ENCODE assay signal across 13 mouse cellular contexts in the genomic region with DNA sequence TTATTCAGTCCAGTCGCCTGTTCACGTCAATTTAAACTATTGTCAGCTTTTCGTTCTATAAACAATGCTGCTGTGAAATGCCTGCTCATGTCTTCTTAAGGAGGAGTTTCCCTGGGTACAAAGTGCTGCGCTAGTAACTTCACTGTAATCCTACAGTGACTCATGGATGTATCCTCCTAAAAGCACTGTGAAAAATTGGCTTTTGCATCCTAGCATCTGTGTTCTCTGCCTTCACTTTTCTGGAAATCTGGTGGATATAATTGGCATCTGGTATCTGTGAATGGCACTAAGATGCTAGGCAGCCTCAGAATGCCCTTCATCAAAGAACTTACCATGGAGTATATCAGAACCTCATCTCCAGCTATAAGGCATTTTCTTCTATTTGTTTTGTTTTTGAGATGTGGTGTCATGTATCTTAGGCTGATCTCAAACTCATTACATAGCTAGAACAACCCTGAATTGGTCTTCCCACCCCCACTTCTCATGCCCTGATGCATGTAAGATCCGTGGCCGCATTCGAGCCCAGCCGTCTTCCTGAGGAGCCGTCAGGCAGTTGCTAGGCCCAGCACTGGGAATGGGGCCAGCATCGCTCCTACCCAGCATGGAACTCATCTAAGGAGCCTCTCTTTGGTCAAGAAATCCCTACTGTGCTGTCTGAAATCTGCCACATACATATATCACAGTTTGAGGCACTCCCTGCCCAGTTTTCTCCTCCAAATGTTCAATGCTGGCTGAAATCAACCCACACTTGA. TPM values are rescaled to one million over a fixed set of nuclear protein-coding genes. Genes with fewer than 3 reads are reported as not detected.
A peak's percentile ranks its signal among the peaks of the same experiment; 100 is the strongest.
DNase-seq lines count a peak whose midpoint lies in the region; ATAC-seq and TF ChIP-seq lines count a peak whose summit lies in the region.
"Had no signal": no experiment of that assay in that cellular context is flagged by ENCODE, and none has a peak within 500 bp of the region (broad histone marks: within the 10 kb centered on the region; RNA-seq: fewer than 3 reads in every experiment).

No protein-coding gene starts in this region.

- 0 out of 2 replicates have a peak, but pooled peaks have one; percentile 69 for ATAC-seq in hindbrain, postnatal 0 days
- no peak for ATAC-seq in hindbrain, embryonic 14.5 days (ENCODE audit: low FRiP score)

- no peak for TF ChIP-seq CTCF in hindbrain, postnatal 0 days (IDR thresholded peaks at IDR 0.05; ENCODE audit: low read depth)
- TF ChIP-seq CTCF in embryonic fibroblast, embryonic 13.5 days (IDR thresholded peaks at IDR 0.05; ENCODE audit: borderline replicate concordance, insufficient read depth, low read length), result no peak

- H3K4me1 ChIP-seq in hindbrain, postnatal 0 days (ENCODE audit: insufficient read depth, low read length), result peaks cover 6% of the 10 kb centered on the region; the same call in 1 of the 2 replicates
- H3K4me1 ChIP-seq in hindbrain, embryonic 14.5 days (replicated peaks; ENCODE audit: control insufficient read depth, insufficient read depth, low read length), result no peaks in the 10 kb centered on the region
- H3K4me1 ChIP-seq in embryonic fibroblast, embryonic 13.5 days (ENCODE audit: control insufficient read depth, insufficient read depth, low read length), result peaks cover 33% of the 10 kb centered on the region

- no peaks in the 10 kb centered on the region for H3K36me3 ChIP-seq in hindbrain, postnatal 0 days (ENCODE audit: insufficient read depth, low read length)
- no peaks in the 10 kb centered on the region for H3K36me3 ChIP-seq in hindbrain, embryonic 14.5 days (replicated peaks; ENCODE audit: control insufficient read depth, insufficient read depth)
- H3K36me3 ChIP-seq: neural tube, embryonic 13.5 days had no signal

- TF ChIP-seq POLR2A in embryonic fibroblast, embryonic 13.5 days (IDR thresholded peaks at IDR 0.05; ENCODE audit: low read depth, low read length), result no peak

- 0 out of 2 replicates have a peak overlapping the region, but pooled peaks have one; percentile 5 for H3K27ac ChIP-seq in hindbrain, postnatal 0 days
- no peak overlapping the region for H3K27ac ChIP-seq in hindbrain, embryonic 14.5 days
- H3K27ac ChIP-seq in embryonic fibroblast, embryonic 13.5 days (ENCODE audit: insufficient read depth, low read length), result peak overlapping the region; percentile 42; the same call in 1 of the 2 replicates
- H3K27ac ChIP-seq: liver, embryonic 14.5 days; neural tube, embryonic 13.5 days had no signal

- no peak overlapping the region for H3K4me2 ChIP-seq in hindbrain, postnatal 0 days (ENCODE audit: low read depth, low read length)
- no peak overlapping the region for H3K4me2 ChIP-seq in hindbrain, embryonic 14.5 days (replicated peaks)
- H3K4me2 ChIP-seq: neural tube, embryonic 13.5 days had no signal

- DNase-seq in hindbrain, postnatal 0 days (ENCODE audit: low spot score), result peak; percentile 57
- DNase-seq in hindbrain, embryonic 14.5 days (ENCODE audit: low spot score), result no peak
- DNase-seq in layer of hippocampus, adult 8-10 months (ENCODE audit: low spot score in 2 of 2), result peak; percentile 43 to 59
- peak; percentile 41 to 50 for DNase-seq in right cerebral cortex, adult 2 months (ENCODE audit: low spot score in 2 of 2)
- DNase-seq in Muller cell, postnatal 12 days (ENCODE audit: inconsistent ontology term), result no peak
- no peak for DNase-seq in thymus, postnatal 4 days
- DNase-seq: cerebellum, adult 8-10 months; heart, postnatal 14 days; kidney, adult 11 months had no signal

- no peaks in the 10 kb centered on the region for H3K27me3 ChIP-seq in hindbrain, postnatal 0 days (ENCODE audit: insufficient read depth, low read length)
- H3K27me3 ChIP-seq in hindbrain, embryonic 14.5 days (ENCODE audit: control insufficient read depth, insufficient read depth, low read length), result no peaks in the 10 kb centered on the region
- H3K27me3 ChIP-seq: CH12.LX; neural tube, embryonic 13.5 days had no signal

- 56% methylated on average over 10 of the region's 10 CpGs for WGBS in hindbrain, postnatal 0 days
- 78% methylated on average over 10 of the region's 10 CpGs for WGBS in hindbrain, embryonic 14.5 days

- no peaks in the 10 kb centered on the region for H3K9me3 ChIP-seq in hindbrain, postnatal 0 days (ENCODE audit: low read length)
- no peaks in the 10 kb centered on the region for H3K9me3 ChIP-seq in hindbrain, embryonic 14.5 days (ENCODE audit: control insufficient read depth, low read length)
- H3K9me3 ChIP-seq: neural tube, embryonic 13.5 days had no signal

- no peak overlapping the region for H3K4me3 ChIP-seq in hindbrain, postnatal 0 days (ENCODE audit: low read length)
- no peak overlapping the region for H3K4me3 ChIP-seq in hindbrain, embryonic 14.5 days (replicated peaks; ENCODE audit: low read length)
- H3K4me3 ChIP-seq in embryonic fibroblast, embryonic 13.5 days (ENCODE audit: insufficient read depth, low read length), result no peak overlapping the region
- H3K4me3 ChIP-seq: neural tube, embryonic 13.5 days had no signal

- H3K9ac ChIP-seq in hindbrain, postnatal 0 days (replicated peaks; ENCODE audit: low read length), result no peak overlapping the region
- no peak overlapping the region for H3K9ac ChIP-seq in hindbrain, embryonic 14.5 days
- H3K9ac ChIP-seq: liver, embryonic 14.5 days; neural tube, embryonic 13.5 days had no signal

RNA-seq across cellular contexts. Expression of gene Rwdd2a, which starts 56.1 kb away (rescaled TPM):
- total RNA-seq in hindbrain, postnatal 0 days (2014; rRNA removed), result 35.4 and 41.3 TPM in 2 replicates
- 79.2 and 82.4 TPM in 2 replicates for polyA plus RNA-seq in hindbrain, postnatal 0 days (2015; fragmentation: Nextera tagmentation; extraction: Ambion mirVana)
- 26.6 and 31.7 TPM in 2 replicates for polyA plus RNA-seq in hindbrain, embryonic 14.5 days (2014; fragmentation: Nextera tagmentation; extraction: Ambion mirVana)
- 2.2 and 2.3 TPM in 2 replicates for polyA plus RNA-seq in embryonic fibroblast, embryonic 13.5 days (2011; ENCODE audit: insufficient read length, low read depth, missing spikeins)
- 10 to 100 TPM; 29.2 to 34.4 (median 30.7) TPM for total RNA-seq in layer of hippocampus, adult 8-10 months (2022)

RNA-seq across cellular contexts. Expression of gene Pgm3, which starts 56.3 kb away (rescaled TPM):
- total RNA-seq in hindbrain, postnatal 0 days (2014; rRNA removed), result 12.4 and 15.1 TPM in 2 replicates
- 28.9 and 30.0 TPM in 2 replicates for polyA plus RNA-seq in hindbrain, postnatal 0 days (2015; fragmentation: Nextera tagmentation; extraction: Ambion mirVana)
- polyA plus RNA-seq in hindbrain, embryonic 14.5 days (2014; fragmentation: Nextera tagmentation; extraction: Ambion mirVana), result 33.3 and 38.6 TPM in 2 replicates
- polyA plus RNA-seq in embryonic fibroblast, embryonic 13.5 days (2011; ENCODE audit: insufficient read length, low read depth, missing spikeins), result 27.6 and 30.8 TPM in 2 replicates
- 10 to 100 TPM; 16.4 to 19.5 (median 18.6) TPM for total RNA-seq in layer of hippocampus, adult 8-10 months (2022)

Comparison
In these comparisons a context has a peak if more than half of its experiments do, and no peak if none do; other contexts are left out.
1. DNase-seq: peak in hindbrain, postnatal 0 days (single experiment), layer of hippocampus, adult 8-10 months (2 of 2) and right cerebral cortex, adult 2 months (2 of 2); none in hindbrain, embryonic 14.5 days (single experiment), Muller cell, postnatal 12 days (single experiment) and thymus, postnatal 4 days (single experiment).